Mouse (Mus musculus): Measurements from ENCODE around the gene Tapbp. TPM values are rescaled to one million over a fixed set of nuclear protein-coding genes. Genes with fewer than 3 reads are reported as not detected.
"Not testable (repeated sequence)": the region's sequence is repeated elsewhere in the genome, so short reads cannot be mapped to it uniquely, and the experiment has no call there.

The Tapbp gene
- polyA plus RNA-seq (2012; fragmentation: generic; extraction: Trizol), result 30.5 TPM
- long read RNA-seq, experiment 1, transcript Tapbp-201 (8 exons, 2,898 nt), result major isoform, 32 of 82 reads
- long read RNA-seq, experiment 1, transcript Tapbp-206 (8 exons, 2,589 nt), result minor isoform, 23 of 82 reads
- long read RNA-seq, experiment 1, partial matches to known transcripts, result 23 of 82 reads
- long read RNA-seq, experiment 1, other reads (novel, unspliced or antisense), result 4 of 82 reads
- long read RNA-seq, experiment 2, transcript Tapbp-201 (8 exons, 2,898 nt), result minor isoform, 105 of 281 reads
- long read RNA-seq, experiment 2, transcript Tapbp-206 (8 exons, 2,589 nt), result major isoform, 128 of 281 reads
- long read RNA-seq, experiment 2, partial matches to known transcripts, result 35 of 281 reads
- long read RNA-seq, experiment 2, other reads (novel, unspliced or antisense), result 13 of 281 reads

DNA sequence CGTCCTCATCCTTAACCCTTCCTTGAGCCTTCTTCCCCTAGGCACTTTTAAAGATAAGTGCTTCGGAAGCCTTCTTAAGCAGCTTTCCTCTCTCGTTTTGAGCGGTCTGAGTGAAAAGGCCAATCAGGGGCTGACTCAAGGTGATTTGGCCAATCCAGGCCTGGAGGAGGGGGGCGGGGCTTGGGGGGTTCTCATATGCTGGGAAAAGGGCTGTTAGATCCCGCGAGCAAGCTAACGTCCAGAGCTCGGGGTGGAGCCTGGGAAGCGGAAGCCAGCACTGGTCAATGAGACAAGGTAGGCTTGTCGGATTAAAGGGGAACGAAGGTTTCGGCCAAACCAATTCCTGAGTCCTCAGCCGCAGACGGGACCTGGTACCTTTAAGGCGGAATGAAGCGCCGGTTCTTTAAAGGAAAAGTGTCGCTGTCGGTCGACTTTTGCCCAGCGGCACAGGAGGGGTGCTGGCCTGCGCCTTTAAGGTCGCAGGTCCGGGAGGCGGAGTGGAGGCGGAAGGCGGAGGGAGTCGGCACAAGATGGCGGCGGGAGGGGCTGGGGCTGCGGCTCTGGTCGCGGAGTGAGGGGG, at the start of gene Tapbp, which contains the start of gene Zbtb22:
Tapbp (plus strand) TSS at position 229 of the 580 bp plus-strand sequence.
Zbtb22 (plus strand) TSS at position 234 of the 580 bp plus-strand sequence.
- no peaks in the 10 kb centered on the region for H3K27me3 ChIP-seq (ENCODE audit: control insufficient read depth, insufficient read depth, insufficient read length)
- peak within 1 kb of the TSS; percentile 50 for H3ac ChIP-seq (ENCODE audit: control insufficient read depth, insufficient read length, low read depth)
- peak within 1 kb of the TSS; percentile 46 for H3K4me3 ChIP-seq (ENCODE audit: insufficient read depth, poor library complexity, severe bottlenecking)
- peaks cover 49% of the 10 kb centered on the region for H3K79me2 ChIP-seq (ENCODE audit: control insufficient read depth, insufficient read depth)
- TF ChIP-seq CEBPB (IDR thresholded peaks at IDR 0.05; ENCODE audit: low read depth), result no peak
- no peak for TF ChIP-seq MYOG (IDR thresholded peaks at IDR 0.05; ENCODE audit: control insufficient read depth, extremely low read depth, insufficient read length)
- no peak for TF ChIP-seq USF1 (IDR thresholded peaks at IDR 0.05; ENCODE audit: low read depth)
- TF ChIP-seq MYOD1 (IDR thresholded peaks at IDR 0.05; ENCODE audit: control insufficient read depth, insufficient read length, low read depth), result no peak
- TF ChIP-seq FOSL1 (IDR thresholded peaks at IDR 0.05; ENCODE audit: insufficient read depth, low read length, poor library complexity, severe bottlenecking), result no peak
- H3K79me3 ChIP-seq (ENCODE audit: low read depth), result peaks cover 4% of the 10 kb centered on the region
- H3K36me3 ChIP-seq (ENCODE audit: control insufficient read depth, insufficient read depth), result peaks cover 47% of the 10 kb centered on the region

DNA sequence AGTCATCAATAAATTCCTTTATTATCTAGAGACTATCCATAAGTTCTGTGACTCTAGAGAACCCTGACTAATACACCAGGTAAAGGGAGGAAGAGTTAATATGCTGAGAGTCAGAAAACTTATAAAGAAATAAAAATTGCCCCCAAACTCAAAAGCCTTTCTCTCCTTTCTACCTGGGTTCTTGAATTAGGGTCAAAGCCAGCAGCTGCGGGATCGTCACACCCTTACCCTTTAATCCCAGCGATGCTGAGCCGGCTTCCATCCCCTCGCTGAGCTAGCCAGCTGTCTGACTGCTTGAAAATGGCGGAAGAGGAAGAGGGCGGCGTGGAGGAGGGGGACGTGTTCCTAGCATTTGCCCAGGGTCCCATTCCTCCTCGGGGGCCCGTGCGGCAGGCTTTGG, 42.2 kb upstream of the Tapbp start, which contains the start of gene Gm7029:
Gm7029 (plus strand) TSS at position 301 of the 400 bp plus-strand sequence.
- H3K36me3 ChIP-seq (ENCODE audit: control insufficient read depth, insufficient read depth), result peaks cover 22% of the 10 kb centered on the region
- H3K79me3 ChIP-seq (ENCODE audit: low read depth); H3ac ChIP-seq (ENCODE audit: control insufficient read depth, insufficient read length, low read depth); H3K79me2 ChIP-seq (ENCODE audit: control insufficient read depth, insufficient read depth); H3K4me3 ChIP-seq (ENCODE audit: insufficient read depth, poor library complexity, severe bottlenecking); H3K27me3 ChIP-seq (ENCODE audit: control insufficient read depth, insufficient read depth, insufficient read length): not testable (repeated sequence)

DNA sequence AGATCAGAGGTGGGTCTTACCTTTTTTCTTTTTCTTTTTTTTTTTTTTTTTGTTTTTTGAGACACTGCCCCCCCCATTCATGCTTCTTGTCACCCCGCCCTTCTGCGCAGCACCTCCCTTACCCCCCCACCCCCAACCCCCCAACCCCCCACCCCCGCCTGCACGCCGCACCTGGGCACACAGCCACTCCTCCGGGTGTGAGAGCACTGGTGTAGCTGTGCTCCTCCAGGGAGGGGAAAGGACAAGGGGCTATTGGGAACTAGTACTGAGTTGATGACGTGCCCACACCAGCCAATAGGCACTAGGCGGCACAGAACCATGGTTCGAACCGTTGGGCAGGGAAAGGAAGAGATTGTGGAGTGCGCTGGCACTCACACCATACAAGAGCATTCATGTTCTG, 41.3 kb upstream of the Tapbp start:
- Histone ChIP-seq H3K79me3 (ENCODE audit: low read depth) (no peaks in the 10 kb centered on the region), H3K4me3 (ENCODE audit: insufficient read depth, poor library complexity, severe bottlenecking) (no peak overlapping the region), H3K79me2 (ENCODE audit: control insufficient read depth, insufficient read depth) (no peaks in the 10 kb centered on the region), H3ac (ENCODE audit: control insufficient read depth, insufficient read length, low read depth) (no peak overlapping the region), H3K27me3 (ENCODE audit: control insufficient read depth, insufficient read depth, insufficient read length) (no peaks in the 10 kb centered on the region), H3K36me3 (ENCODE audit: control insufficient read depth, insufficient read depth) (peaks cover 25% of the 10 kb centered on the region)
- TF ChIP-seq FOSL1 (IDR thresholded peaks at IDR 0.05; ENCODE audit: insufficient read depth, low read length, poor library complexity, severe bottlenecking) (no peak), MYOG (IDR thresholded peaks at IDR 0.05; ENCODE audit: control insufficient read depth, extremely low read depth, insufficient read length) (no peak), MAX (IDR thresholded peaks at IDR 0.05) (no peak), CEBPB (IDR thresholded peaks at IDR 0.05; ENCODE audit: low read depth) (no peak), USF1 (IDR thresholded peaks at IDR 0.05; ENCODE audit: low read depth) (no peak), MYOD1 (IDR thresholded peaks at IDR 0.05; ENCODE audit: control insufficient read depth, insufficient read length, low read depth) (no peak), CTCF (IDR thresholded peaks at IDR 0.05; ENCODE audit: control insufficient read depth, insufficient read depth, insufficient read length) (no peak)

DNA sequence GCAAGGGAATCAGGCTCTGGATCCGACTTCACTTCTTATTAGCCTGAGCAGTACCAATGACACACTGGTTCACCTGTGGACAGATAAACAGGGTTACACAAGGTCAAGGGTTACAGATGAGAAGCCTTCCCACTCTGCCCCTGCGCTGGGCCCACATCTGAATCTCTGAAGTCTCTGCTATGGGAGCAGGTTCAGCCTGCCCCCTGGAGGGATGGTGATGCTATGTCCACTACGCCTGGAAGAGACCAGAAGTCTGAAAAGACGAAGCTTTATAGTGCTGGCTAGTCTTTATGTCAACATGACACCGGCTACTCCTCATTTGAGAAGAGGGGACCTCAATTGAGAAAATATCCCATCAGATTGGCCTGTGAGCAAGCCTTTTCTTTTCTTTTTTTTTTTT, 39.9 kb upstream of the Tapbp start:
- not testable (repeated sequence) for H3K79me3 ChIP-seq (ENCODE audit: low read depth); H3K27me3 ChIP-seq (ENCODE audit: control insufficient read depth, insufficient read depth, insufficient read length); H3ac ChIP-seq (ENCODE audit: control insufficient read depth, insufficient read length, low read depth); H3K4me3 ChIP-seq (ENCODE audit: insufficient read depth, poor library complexity, severe bottlenecking); H3K79me2 ChIP-seq (ENCODE audit: control insufficient read depth, insufficient read depth)
- H3K36me3 ChIP-seq (ENCODE audit: control insufficient read depth, insufficient read depth), result peaks cover 32% of the 10 kb centered on the region

DNA sequence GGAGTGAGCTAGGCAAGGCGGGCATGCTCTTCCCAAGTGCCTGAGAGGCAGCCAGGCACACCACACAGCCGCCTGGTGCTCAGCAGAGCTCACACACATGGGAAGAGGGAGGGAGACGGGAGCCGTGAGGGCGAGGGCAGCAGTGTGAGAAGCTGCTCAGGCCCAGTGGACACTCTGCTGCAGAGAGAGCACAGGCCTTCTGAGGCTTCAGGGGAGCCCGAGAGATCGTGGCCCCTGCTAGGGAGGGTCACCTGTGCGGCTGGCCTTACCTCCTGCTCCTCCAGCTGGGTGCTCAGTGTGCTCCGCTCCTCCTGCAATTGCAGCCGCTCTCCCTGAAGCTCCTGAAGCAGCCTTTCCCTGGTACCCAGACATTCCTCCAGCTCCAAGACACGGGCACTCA, 31.4 kb upstream of the Tapbp start:
- H3K79me2 ChIP-seq (ENCODE audit: control insufficient read depth, insufficient read depth), result peaks cover 36% of the 10 kb centered on the region
- H3ac ChIP-seq (ENCODE audit: control insufficient read depth, insufficient read length, low read depth); H3K4me3 ChIP-seq (ENCODE audit: insufficient read depth, poor library complexity, severe bottlenecking); H3K27me3 ChIP-seq (ENCODE audit: control insufficient read depth, insufficient read depth, insufficient read length): not testable (repeated sequence)
- H3K36me3 ChIP-seq (ENCODE audit: control insufficient read depth, insufficient read depth), result peaks cover 24% of the 10 kb centered on the region
- H3K79me3 ChIP-seq (ENCODE audit: low read depth), result peaks cover 22% of the 10 kb centered on the region

DNA sequence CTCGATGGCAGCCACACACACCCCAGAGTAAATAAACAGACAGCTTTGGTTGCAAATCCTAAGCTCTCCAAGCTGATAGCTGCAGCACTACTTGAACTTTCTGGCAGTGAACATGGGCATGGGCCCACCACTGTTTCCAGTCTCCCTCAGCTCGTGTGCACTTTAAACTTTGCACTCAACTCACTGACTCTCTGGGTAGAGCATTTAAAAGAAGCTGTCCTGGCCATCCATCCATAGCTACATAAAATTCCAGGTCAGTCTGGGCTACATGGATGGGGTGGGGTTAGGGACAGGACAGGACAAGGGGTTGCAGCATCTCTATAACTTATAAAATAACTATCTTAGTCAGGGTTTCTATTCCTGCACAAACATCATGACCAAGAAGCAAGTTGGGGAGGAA, 27.9 kb upstream of the Tapbp start:
- H3K79me3 ChIP-seq (ENCODE audit: low read depth), result peaks cover 25% of the 10 kb centered on the region
- not testable (repeated sequence) for H3ac ChIP-seq (ENCODE audit: control insufficient read depth, insufficient read length, low read depth); H3K36me3 ChIP-seq (ENCODE audit: control insufficient read depth, insufficient read depth); H3K4me3 ChIP-seq (ENCODE audit: insufficient read depth, poor library complexity, severe bottlenecking); H3K27me3 ChIP-seq (ENCODE audit: control insufficient read depth, insufficient read depth, insufficient read length)
- peaks cover 44% of the 10 kb centered on the region for H3K79me2 ChIP-seq (ENCODE audit: control insufficient read depth, insufficient read depth)

DNA sequence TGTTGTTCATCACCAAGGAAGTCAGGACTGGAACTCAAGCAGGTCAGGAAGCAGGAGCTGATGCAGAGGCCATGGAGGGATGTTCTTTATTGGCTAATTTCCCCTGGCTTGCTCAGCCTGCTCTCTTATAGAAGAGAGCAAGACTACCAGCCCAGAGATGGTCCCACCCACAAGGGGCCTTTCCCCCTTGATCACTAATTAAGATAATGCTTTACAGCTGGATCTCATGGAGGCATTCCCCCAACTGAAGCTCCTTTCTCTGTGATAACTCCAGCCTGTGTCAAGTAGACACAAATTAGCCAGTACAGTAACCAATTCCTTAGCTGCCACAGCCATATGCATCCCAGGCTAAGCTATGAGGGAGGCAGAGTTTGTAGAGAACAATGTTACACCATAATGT, 27.5 kb upstream of the Tapbp start:
- not testable (repeated sequence) for H3K36me3 ChIP-seq (ENCODE audit: control insufficient read depth, insufficient read depth); H3ac ChIP-seq (ENCODE audit: control insufficient read depth, insufficient read length, low read depth); H3K4me3 ChIP-seq (ENCODE audit: insufficient read depth, poor library complexity, severe bottlenecking); H3K27me3 ChIP-seq (ENCODE audit: control insufficient read depth, insufficient read depth, insufficient read length)
- peaks cover 44% of the 10 kb centered on the region for H3K79me2 ChIP-seq (ENCODE audit: control insufficient read depth, insufficient read depth)
- peaks cover 25% of the 10 kb centered on the region for H3K79me3 ChIP-seq (ENCODE audit: low read depth)

DNA sequence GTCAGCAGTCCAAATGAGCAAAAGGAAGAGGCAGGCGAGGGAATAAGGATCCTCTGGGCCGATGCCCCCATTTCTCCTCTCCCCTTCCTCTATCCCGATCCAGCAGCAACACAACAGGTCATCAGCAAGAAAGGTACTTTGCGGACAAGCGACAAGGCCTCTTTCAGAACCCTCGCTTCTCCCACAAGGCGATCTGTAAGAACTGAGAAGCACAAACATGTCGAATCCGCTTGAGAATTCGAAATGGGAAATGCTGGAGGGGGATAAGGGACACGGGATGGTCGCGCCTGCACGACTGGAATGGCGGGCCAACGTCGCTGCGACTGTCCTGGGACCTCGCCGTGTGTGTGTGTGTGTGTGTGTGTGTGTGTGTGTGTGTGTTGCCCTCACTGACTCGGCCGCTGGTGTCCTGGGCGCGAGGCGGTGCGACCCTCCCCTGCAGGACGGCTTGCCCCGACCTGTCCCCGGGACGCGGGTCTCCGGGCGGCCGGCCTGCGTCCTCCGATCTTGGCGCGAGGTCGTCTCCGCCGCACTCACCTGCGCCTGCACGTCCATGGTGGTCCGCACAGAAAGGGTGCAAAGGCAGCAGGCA, 25.7 kb upstream of the Tapbp start:
- Histone ChIP-seq H3K79me3 (ENCODE audit: low read depth) (peaks cover 25% of the 10 kb centered on the region), H3ac (ENCODE audit: control insufficient read depth, insufficient read length, low read depth) (peak overlapping the region; percentile 77), H3K79me2 (ENCODE audit: control insufficient read depth, insufficient read depth) (peaks cover 44% of the 10 kb centered on the region), H3K4me3 (ENCODE audit: insufficient read depth, poor library complexity, severe bottlenecking) (peak overlapping the region; percentile 65)
- not testable (repeated sequence) for H3K36me3 ChIP-seq (ENCODE audit: control insufficient read depth, insufficient read depth); H3K27me3 ChIP-seq (ENCODE audit: control insufficient read depth, insufficient read depth, insufficient read length)
